ENCODE assay signal across 8 mouse cellular contexts in the genomic region with DNA sequence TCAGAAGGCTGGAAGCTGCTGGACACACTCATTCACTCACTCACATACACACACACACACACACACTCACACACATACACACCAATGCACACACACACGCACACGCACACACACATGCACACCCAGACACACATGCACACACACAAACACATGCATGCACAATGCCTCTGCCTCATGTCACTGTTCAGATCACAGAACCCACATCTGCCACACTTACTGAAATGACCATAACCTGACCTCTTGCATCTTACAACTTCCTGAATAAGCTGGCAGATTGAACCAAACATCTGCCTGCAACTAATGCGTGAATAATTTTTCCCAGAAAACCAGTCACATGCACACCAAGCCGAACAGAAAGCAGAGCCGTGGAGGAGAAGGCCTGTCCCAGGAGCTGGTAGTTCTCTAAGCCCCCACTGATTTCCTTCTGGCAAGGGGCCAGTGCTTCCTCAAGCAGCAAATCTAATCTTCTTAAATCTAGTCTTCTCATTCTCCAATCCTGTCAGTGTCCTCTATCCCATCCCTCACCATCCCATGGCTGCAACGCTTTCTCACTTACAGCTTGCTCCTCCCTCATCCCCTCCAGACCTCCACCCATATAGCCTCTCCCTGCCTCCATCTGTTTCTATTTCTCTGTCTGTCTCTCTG. TPM values are rescaled to one million over a fixed set of nuclear protein-coding genes. Genes with fewer than 3 reads are reported as not detected.
A peak's percentile ranks its signal among the peaks of the same experiment; 100 is the strongest.
DNase-seq lines count a peak whose midpoint lies in the region; ATAC-seq and TF ChIP-seq lines count a peak whose summit lies in the region.

No protein-coding gene starts in this region.

- no peak for TF ChIP-seq CTCF in lung, embryonic 14.5 days (IDR thresholded peaks at IDR 0.05; ENCODE audit: low read depth)

- no peaks in the 10 kb centered on the region for H3K4me1 ChIP-seq in lung, embryonic 14.5 days (ENCODE audit: insufficient read depth)
- H3K4me1 ChIP-seq in limb, embryonic 12.5 days (replicated peaks) = peaks cover 7% of the 10 kb centered on the region; the same call in 1 of the 2 replicates
- H3K4me1 ChIP-seq in stomach, embryonic 14.5 days (ENCODE audit: control insufficient read depth, insufficient read depth, low read length) = peaks cover 7% of the 10 kb centered on the region; the same call in 1 of the 2 replicates

- H3K4me2 ChIP-seq in lung, embryonic 14.5 days = peak overlapping the region; percentile 20; the same call in 1 of the 2 replicates
- no peak overlapping the region for H3K4me2 ChIP-seq in limb, embryonic 12.5 days
- H3K4me2 ChIP-seq in stomach, embryonic 14.5 days (replicated peaks; ENCODE audit: low read depth, low read length) = no peak overlapping the region

- peak; percentile 28 to 44 for DNase-seq in cerebellum, postnatal 25 days
- DNase-seq in cerebellum, adult 9-10 months = no peak
- DNase-seq in lung, embryonic 14.5 days = peak; percentile 77
- no peak for DNase-seq in lung, postnatal 25 days (ENCODE audit: low spot score)
- no peak for DNase-seq in thymus, postnatal 14 days
- no peak for DNase-seq in adrenal gland, postnatal 36 days

- H3K9ac ChIP-seq in lung, embryonic 14.5 days = no peak overlapping the region
- H3K9ac ChIP-seq in limb, embryonic 12.5 days (replicated peaks) = no peak overlapping the region
- no peak overlapping the region for H3K9ac ChIP-seq in stomach, embryonic 14.5 days (replicated peaks; ENCODE audit: low read depth, low read length)

- peak; percentile 78 for ATAC-seq in lung, embryonic 14.5 days (ENCODE audit: insufficient read depth)
- ATAC-seq in limb, embryonic 12.5 days (ENCODE audit: insufficient number of reproducible peaks, insufficient read depth, low FRiP score, low TSS enrichment, low read depth) = peak; percentile 42; the same call in 1 of the 2 replicates
- ATAC-seq in stomach, embryonic 14.5 days (ENCODE audit: insufficient number of reproducible peaks, insufficient read depth, low FRiP score, low read depth) = peak; percentile 85

- 51% methylated on average over 6 of the region's 6 CpGs for WGBS in lung, embryonic 14.5 days
- 51% methylated on average over 6 of the region's 6 CpGs for WGBS in limb, embryonic 12.5 days
- 52% methylated on average over 6 of the region's 6 CpGs for WGBS in stomach, embryonic 14.5 days

- H3K4me3 ChIP-seq in lung, embryonic 14.5 days (ENCODE audit: low read depth, low read length) = no peak overlapping the region
- H3K4me3 ChIP-seq in limb, embryonic 12.5 days (replicated peaks) = no peak overlapping the region
- H3K4me3 ChIP-seq in stomach, embryonic 14.5 days (ENCODE audit: low read depth, low read length) = no peak overlapping the region

- H3K9me3 ChIP-seq in lung, embryonic 14.5 days (ENCODE audit: low read depth, low read length) = no peaks in the 10 kb centered on the region
- no peaks in the 10 kb centered on the region for H3K9me3 ChIP-seq in limb, embryonic 12.5 days
- no peaks in the 10 kb centered on the region for H3K9me3 ChIP-seq in stomach, embryonic 14.5 days (ENCODE audit: control insufficient read depth, low read depth, low read length)

- peak overlapping the region; percentile 47; the same call in 1 of the 2 replicates for H3K27ac ChIP-seq in lung, embryonic 14.5 days (ENCODE audit: low read depth)
- H3K27ac ChIP-seq in limb, embryonic 12.5 days = peak overlapping the region; percentile 4; the same call in 1 of the 2 replicates
- H3K27ac ChIP-seq in stomach, embryonic 14.5 days (ENCODE audit: low read length) = no peak overlapping the region

- H3K36me3 ChIP-seq in lung, embryonic 14.5 days (ENCODE audit: insufficient read depth) = no peaks in the 10 kb centered on the region
- H3K36me3 ChIP-seq in limb, embryonic 12.5 days = no peaks in the 10 kb centered on the region
- no peaks in the 10 kb centered on the region for H3K36me3 ChIP-seq in stomach, embryonic 14.5 days (ENCODE audit: control insufficient read depth, insufficient read depth, low read length)

- no peaks in the 10 kb centered on the region for H3K27me3 ChIP-seq in lung, embryonic 14.5 days (ENCODE audit: insufficient read depth, low read length)
- no peaks in the 10 kb centered on the region for H3K27me3 ChIP-seq in limb, embryonic 12.5 days
- H3K27me3 ChIP-seq in stomach, embryonic 14.5 days (ENCODE audit: control insufficient read depth, insufficient read depth, low read length) = no peaks in the 10 kb centered on the region

RNA-seq across cellular contexts. Expression of a gene that starts 51.1 kb away (rescaled TPM):
- polyA plus RNA-seq in lung, embryonic 14.5 days (2014; fragmentation: Nextera tagmentation; extraction: Ambion mirVana) = 110 and 119 TPM in 2 replicates
- 79.0 and 80.8 TPM in 2 replicates for polyA plus RNA-seq in limb, embryonic 12.5 days (2016; fragmentation: Nextera tagmentation; extraction: Ambion mirVana)
- 119 and 134 TPM in 2 replicates for polyA plus RNA-seq in stomach, embryonic 14.5 days (2014; fragmentation: Nextera tagmentation; extraction: Ambion mirVana)
- total RNA-seq in adrenal gland, postnatal 36 days (2021) = 100 to 1,000 TPM; 216 to 226 TPM

Comparison
In these comparisons a context has a peak if more than half of its experiments do, and no peak if none do; other contexts are left out.
1. DNase-seq: peak in cerebellum, postnatal 25 days (2 of 2) and lung, embryonic 14.5 days (single experiment); none in cerebellum, adult 9-10 months (single experiment), lung, postnatal 25 days (single experiment), thymus, postnatal 14 days (single experiment) and adrenal gland, postnatal 36 days (0 of 2).
2. Peak in every context shown above with its lines, with median percentiles within 50 percentile points of each other: ATAC-seq.